Comparison of ENCODE assay signal across 10 mouse cellular contexts in the genomic region with DNA sequence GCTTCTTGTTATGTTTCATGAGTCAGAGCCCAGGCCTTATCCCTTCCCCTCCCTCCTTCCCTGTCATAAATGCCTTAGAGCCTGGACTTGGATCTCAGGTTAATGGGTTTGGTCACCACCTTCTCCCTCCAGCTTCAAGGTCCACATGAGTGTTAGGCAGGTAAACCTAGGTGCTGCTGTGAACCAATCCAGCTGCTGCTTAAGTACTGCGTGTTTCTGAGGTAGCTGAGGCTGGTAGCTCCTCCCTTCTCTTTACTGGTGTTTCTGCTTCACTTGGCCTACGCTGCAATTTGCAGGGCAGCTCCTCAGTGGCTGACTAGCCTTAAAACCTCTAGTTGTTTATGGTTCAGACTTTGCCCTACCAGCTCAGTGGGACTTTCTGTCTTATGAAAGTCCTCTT. TPM values are rescaled to one million over a fixed set of nuclear protein-coding genes. Genes with fewer than 3 reads are reported as not detected.
DNase-seq lines count a peak whose midpoint lies in the region; ATAC-seq and TF ChIP-seq lines count a peak whose summit lies in the region.
"Had no signal": no experiment of that assay in that cellular context is flagged by ENCODE, and none has a peak within 500 bp of the region (broad histone marks: within the 10 kb centered on the region; RNA-seq: fewer than 3 reads in every experiment).

A gene (plus strand): TSS at position 211 of the 400 bp plus-strand sequence.

- no peaks in the 10 kb centered on the region for H3K27me3 ChIP-seq in embryonic facial prominence, embryonic 11.5 days (ENCODE audit: control insufficient read depth, insufficient read depth, low read length)
- H3K27me3 ChIP-seq in intestine, embryonic 14.5 days (replicated peaks; ENCODE audit: control insufficient read depth, insufficient read depth, low read length), result no peaks in the 10 kb centered on the region
- no peaks in the 10 kb centered on the region for H3K27me3 ChIP-seq in midbrain, embryonic 11.5 days (ENCODE audit: control insufficient read depth, insufficient read depth, low read length)

- no peaks in the 10 kb centered on the region for H3K4me1 ChIP-seq in embryonic facial prominence, embryonic 11.5 days (ENCODE audit: control insufficient read depth, insufficient read depth, low read length)
- H3K4me1 ChIP-seq in intestine, embryonic 14.5 days (replicated peaks; ENCODE audit: control insufficient read depth, insufficient read depth, low read length), result no peaks in the 10 kb centered on the region
- no peaks in the 10 kb centered on the region for H3K4me1 ChIP-seq in midbrain, embryonic 11.5 days (ENCODE audit: control insufficient read depth, insufficient read depth, low read length)

- H3K9me3 ChIP-seq in embryonic facial prominence, embryonic 11.5 days (replicated peaks; ENCODE audit: control insufficient read depth, low read length), result no peaks in the 10 kb centered on the region
- H3K9me3 ChIP-seq in intestine, embryonic 14.5 days (ENCODE audit: control insufficient read depth, low read length), result no peaks in the 10 kb centered on the region
- H3K9me3 ChIP-seq in midbrain, embryonic 11.5 days (ENCODE audit: control insufficient read depth, low read length), result no peaks in the 10 kb centered on the region

- no peak for TF ChIP-seq CTCF in gastrocnemius, adult 2 months (IDR thresholded peaks at IDR 0.05)

- H3K9ac ChIP-seq in embryonic facial prominence, embryonic 11.5 days (replicated peaks; ENCODE audit: low read length), result peak within 1 kb of the TSS; percentile 40
- peak within 1 kb of the TSS; percentile 44 for H3K9ac ChIP-seq in intestine, embryonic 14.5 days (ENCODE audit: low read length)
- H3K9ac ChIP-seq in midbrain, embryonic 11.5 days (ENCODE audit: low read length), result peak within 1 kb of the TSS; percentile 27; the same call in 1 of the 2 replicates

- no peak within 1 kb of the TSS for H3K27ac ChIP-seq in gastrocnemius, adult 2 months
- no peak within 1 kb of the TSS for H3K27ac ChIP-seq in embryonic facial prominence, embryonic 11.5 days (replicated peaks; ENCODE audit: low read depth, low read length)
- H3K27ac ChIP-seq in intestine, embryonic 14.5 days (ENCODE audit: low read depth), result 0 out of 2 replicates have a peak within 1 kb of the TSS, but pooled peaks have one; percentile 7
- no peak within 1 kb of the TSS for H3K27ac ChIP-seq in midbrain, embryonic 11.5 days (ENCODE audit: low read depth, low read length)

- no peak for ATAC-seq in embryonic facial prominence, embryonic 11.5 days (replicated peaks; ENCODE audit: insufficient number of reproducible peaks, low FRiP score, low TSS enrichment, low read depth)
- peak; percentile 96 for ATAC-seq in intestine, embryonic 14.5 days (replicated peaks; ENCODE audit: low FRiP score, low TSS enrichment, low read depth)
- no peak for ATAC-seq in midbrain, embryonic 11.5 days (ENCODE audit: low FRiP score)

- H3K4me2 ChIP-seq in embryonic facial prominence, embryonic 11.5 days (ENCODE audit: low read depth, low read length), result no peak within 1 kb of the TSS
- H3K4me2 ChIP-seq in intestine, embryonic 14.5 days (ENCODE audit: low read length), result peak within 1 kb of the TSS; percentile 44
- peak within 1 kb of the TSS; percentile 28 for H3K4me2 ChIP-seq in midbrain, embryonic 11.5 days

- H3K4me3 ChIP-seq in gastrocnemius, adult 2 months, result peak within 1 kb of the TSS; percentile 56
- H3K4me3 ChIP-seq in embryonic facial prominence, embryonic 11.5 days (ENCODE audit: low read depth, low read length), result peak within 1 kb of the TSS; percentile 29
- H3K4me3 ChIP-seq in intestine, embryonic 14.5 days (ENCODE audit: low read depth, low read length), result peak within 1 kb of the TSS; percentile 40
- H3K4me3 ChIP-seq in midbrain, embryonic 11.5 days (ENCODE audit: low read depth, low read length), result no peak within 1 kb of the TSS
- H3K4me3 ChIP-seq: erythroblast, embryonic 14.5 days had no signal

- H3K36me3 ChIP-seq in embryonic facial prominence, embryonic 11.5 days (replicated peaks; ENCODE audit: control insufficient read depth, insufficient read depth, low read depth, low read length), result no peaks in the 10 kb centered on the region
- H3K36me3 ChIP-seq in intestine, embryonic 14.5 days (ENCODE audit: control insufficient read depth, insufficient read depth, low read length), result no peaks in the 10 kb centered on the region
- H3K36me3 ChIP-seq in midbrain, embryonic 11.5 days (ENCODE audit: control insufficient read depth, insufficient read depth, low read length), result no peaks in the 10 kb centered on the region

- WGBS in embryonic facial prominence, embryonic 11.5 days, result 50% methylated on average over 2 of the region's 2 CpGs
- 55% methylated on average over 2 of the region's 2 CpGs for WGBS in intestine, embryonic 14.5 days
- 31% methylated on average over 2 of the region's 2 CpGs for WGBS in midbrain, embryonic 11.5 days

- no peak for DNase-seq in gastrocnemius, adult 2 months
- DNase-seq in gastrocnemius, postnatal 25 days, result no peak
- no peak for DNase-seq in embryonic facial prominence, embryonic 11.5 days (ENCODE audit: low spot score)
- DNase-seq in intestine, embryonic 14.5 days (ENCODE audit: low spot score), result no peak
- no peak for DNase-seq in midbrain, embryonic 11.5 days (ENCODE audit: low spot score, missing footprints)
- DNase-seq in left cerebral cortex, postnatal 25 days (ENCODE audit: low spot score in 2 of 2), result no peak
- DNase-seq in embryo, embryonic 10.5 days (ENCODE audit: low spot score), result no peak
- no peak for DNase-seq in left cerebral cortex, postnatal 10 days (ENCODE audit: extremely low spot score in 1 of 2, low spot score in 2 of 2)
- DNase-seq: adrenal gland, postnatal 36 days had no signal

- intact Hi-C loops in gastrocnemius, adult 2 months (cut with DNase I), result no loop called here
- intact Hi-C loops in left cerebral cortex, postnatal 25 days (cut with DNase I), result no loop called here
- intact Hi-C loops in left cerebral cortex, postnatal 10 days (cut with DNase I), result no loop called here

RNA-seq across cellular contexts. Expression of the gene that starts here (rescaled TPM):
- under 1 TPM; 0.23 to 0.56 TPM for total RNA-seq in gastrocnemius, adult 2 months (2021)
- 1 to 10 TPM in 1 of 2 experiments, under 1 TPM in 1; 0.46 to 2.1 TPM for total RNA-seq in gastrocnemius, postnatal 25 days (2021)
- polyA plus RNA-seq in embryonic facial prominence, embryonic 11.5 days (2014; fragmentation: Nextera tagmentation; extraction: Ambion mirVana), result 27.6 and 28.0 TPM in 2 replicates
- polyA plus RNA-seq in intestine, embryonic 14.5 days (2014; fragmentation: Nextera tagmentation; extraction: Ambion mirVana), result 25.8 and 31.4 TPM in 2 replicates
- polyA plus RNA-seq in midbrain, embryonic 11.5 days (2014; fragmentation: Nextera tagmentation; extraction: Ambion mirVana), result 16.4 and 16.8 TPM in 2 replicates
- 1 to 10 TPM; 3.1 to 4.1 TPM for total RNA-seq in left cerebral cortex, postnatal 25 days (2021)
- 1 to 10 TPM; 1.5 to 1.8 TPM for total RNA-seq in left cerebral cortex, postnatal 10 days (2021)
- polyA plus RNA-seq: erythroblast, embryonic 14.5 days had no signal
